Mouse (Mus musculus): ENCODE results near the gene Insl5.

GRCm38 (mm10) chr4:103027745-103028144 lies 1.1 kb upstream of the Insl5 start:
- TF ChIP-seq POLR2A (IDR thresholded peaks at IDR 0.05; ENCODE audit: borderline replicate concordance, extremely low read depth, insufficient read depth, insufficient read length, poor library complexity, severe bottlenecking) = no peak
- TF ChIP-seq CTCF (IDR thresholded peaks at IDR 0.05; ENCODE audit: borderline replicate concordance, extremely low read depth, insufficient read depth, insufficient read length) = no peak

Data from brain, embryonic 14.5 days (tissue).